Mouse (Mus musculus) ovary, postnatal 14 days (tissue): ENCODE data around the gene Clybl.

Experiments used
- DNase-seq: peaks from one replicate; pipeline ENCODE4 v3.0.0; 2022; ENCODE audit warnings: low spot score

Clybl gene

DNA sequence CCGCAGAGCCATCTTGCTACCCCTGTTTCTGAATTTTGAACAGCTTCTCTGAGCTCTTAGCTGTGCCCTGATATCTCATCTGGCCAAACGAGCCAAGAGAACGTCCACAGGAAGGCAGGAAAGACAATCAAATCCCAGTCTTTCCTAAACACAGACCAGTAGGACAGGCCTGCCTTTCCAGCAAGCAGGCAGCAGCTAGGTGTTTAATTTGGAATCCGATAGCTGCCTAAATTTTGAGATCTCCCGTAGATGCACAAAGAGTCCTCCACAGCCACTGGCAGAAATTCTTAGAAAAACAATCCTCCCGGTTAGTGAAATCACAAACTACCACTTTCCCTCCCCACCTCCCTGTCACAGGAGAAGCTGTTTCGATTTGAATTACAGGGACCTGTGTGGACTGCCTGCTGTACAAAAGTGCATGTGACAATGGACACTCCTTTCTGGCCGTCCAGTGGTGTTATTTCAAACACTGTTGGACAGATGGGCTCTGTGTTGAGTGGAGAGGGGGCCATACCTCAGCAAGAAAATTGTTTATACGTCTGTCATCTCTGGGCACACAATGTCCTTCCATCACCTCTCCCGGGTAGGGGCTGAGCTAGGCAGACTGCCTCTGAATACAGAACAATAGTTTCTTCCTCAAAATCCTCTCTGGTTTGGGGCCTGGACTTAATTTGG, 245.2 kb downstream of the Clybl start:
- no peak for DNase-seq

- DNase-seq = no peak
These were observed 245.7 kb downstream of the Clybl start for GRCm38 (mm10) chr14:122427204-122427560.

GRCm38 (mm10) chr14:122427654-122428053, 246.2 kb downstream of the Clybl start:
- DNase-seq = no peak

GRCm38 (mm10) chr14:122432558-122432957, 251.1 kb downstream of the Clybl start:
- DNase-seq = no peak

GRCm38 (mm10) chr14:122434039-122434438, 252.5 kb downstream of the Clybl start:
- no peak for DNase-seq

- no peak for DNase-seq
These were observed 255.3 kb downstream of the Clybl start for GRCm38 (mm10) chr14:122436850-122437249.

GRCm38 (mm10) chr14:122449601-122450495, 268.3 kb downstream of the Clybl start:
- no peak for DNase-seq

DNA sequence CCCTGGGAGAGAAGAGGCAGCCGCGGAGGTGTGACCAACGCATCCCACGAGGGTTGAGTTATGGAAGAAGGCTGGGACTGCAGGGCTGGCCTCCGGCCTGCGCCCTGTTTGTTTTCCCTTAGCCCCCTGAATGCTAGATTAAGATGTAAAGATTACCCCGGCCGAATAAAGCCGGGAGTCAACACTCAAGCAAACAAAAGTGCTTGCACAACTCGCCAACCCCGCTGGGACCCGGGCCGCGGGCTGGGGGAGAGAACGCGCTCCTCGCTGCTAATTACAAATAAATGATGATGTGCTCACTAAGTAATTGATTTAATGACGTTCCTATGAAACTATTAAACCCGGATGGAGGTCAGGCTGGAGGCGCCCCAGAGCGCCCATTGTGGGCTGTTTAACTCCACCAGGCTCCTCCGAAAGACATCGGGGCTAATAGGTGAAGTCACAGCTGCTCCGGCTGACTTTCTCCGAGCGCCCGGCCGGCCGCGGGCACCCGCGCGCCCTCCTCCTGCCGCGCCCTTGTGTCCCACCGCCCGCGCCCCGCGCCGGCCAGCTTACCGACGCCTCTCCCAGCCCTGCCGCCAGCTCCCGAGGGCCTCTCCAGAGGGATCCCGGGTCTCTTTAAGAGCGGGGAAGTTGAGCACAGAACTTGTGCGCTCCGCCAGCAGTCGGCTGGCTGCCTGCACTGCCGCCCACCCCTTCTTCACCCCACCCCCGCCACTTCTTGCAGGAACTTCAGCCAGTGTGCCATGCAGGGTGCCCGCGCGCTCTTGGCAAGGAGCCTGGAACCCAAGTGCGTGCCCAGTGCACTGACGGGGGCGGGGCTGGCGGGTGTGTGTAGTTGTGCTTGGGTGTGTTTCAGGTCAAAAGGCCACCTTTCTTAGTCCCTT, 269.2 kb downstream of the Clybl start, which contains the start of gene Gm5089:
Gene Gm5089, minus strand, starts transcription at position 620 of the 887 bp plus-strand sequence.
- DNase-seq = no peak

- DNase-seq = no peak
These were observed 270.1 kb downstream of the Clybl start for GRCm38 (mm10) chr14:122451551-122452145.
